Comparison of ENCODE assay signal across 8 mouse cellular contexts in genomic region chrX:12673054-12673775, GRCm38 (mm10). TPM values are rescaled to one million over a fixed set of nuclear protein-coding genes. Genes with fewer than 3 reads are reported as not detected.
A peak's percentile ranks its signal among the peaks of the same experiment; 100 is the strongest.
DNase-seq lines count a peak whose midpoint lies in the region; ATAC-seq lines count a peak whose summit lies in the region.

TSS of gene 1810030O07Rik (minus strand) at chrX:12673668.

- peak within 1 kb of the TSS; percentile 89 to 91 for H3K27ac ChIP-seq in heart, embryonic 14.5 days (replicated peaks in 1 of 2; ENCODE audit: control insufficient read depth in 1 of 2, insufficient read depth in 1 of 2, low read depth in 2 of 2, low read length in 2 of 2)
- peak within 1 kb of the TSS; percentile 91 for H3K27ac ChIP-seq in liver, embryonic 13.5 days
- peak within 1 kb of the TSS; percentile 94 for H3K27ac ChIP-seq in stomach, embryonic 16.5 days (ENCODE audit: low read length)

- peak; percentile 55 for DNase-seq in c-Kit-negative CD71-positive TER-119-positive erythroid progenitor cells, embryonic 14.5 days (ENCODE audit: low read depth, low spot score)
- peak; percentile 76 for DNase-seq in fibroblast of lung, adult 2 months (ENCODE audit: low read depth)
- DNase-seq in kidney, postnatal 14 days: peak; percentile 92
- peak; percentile 80 for DNase-seq in liver, embryonic 13.5 days
- peak; percentile 68 for DNase-seq in neural tube, embryonic 10.5 days (ENCODE audit: extremely low spot score, low spot score)

- H3K4me3 ChIP-seq in heart, embryonic 14.5 days (ENCODE audit: control insufficient read depth in 1 of 2, insufficient read depth in 1 of 2, low read depth in 1 of 2, low read length in 2 of 2): peak within 1 kb of the TSS; percentile 69 to 96
- H3K4me3 ChIP-seq in liver, embryonic 13.5 days (replicated peaks): peak within 1 kb of the TSS; percentile 77
- peak within 1 kb of the TSS; percentile 72 for H3K4me3 ChIP-seq in stomach, embryonic 16.5 days (replicated peaks; ENCODE audit: low read length)

- H3K4me1 ChIP-seq in heart, embryonic 14.5 days (ENCODE audit: control insufficient read depth in 2 of 2, insufficient read depth in 2 of 2, low read length in 2 of 2): no peaks in the 10 kb centered on the region; a peak in 2 of 4 replicates
- H3K4me1 ChIP-seq in liver, embryonic 13.5 days (replicated peaks): peaks cover 10% of the 10 kb centered on the region
- H3K4me1 ChIP-seq in stomach, embryonic 16.5 days (ENCODE audit: control insufficient read depth, insufficient read depth, low read length): no peaks in the 10 kb centered on the region

- WGBS in heart, embryonic 14.5 days: 6% methylated on average over 42 of the region's 42 CpGs
- WGBS in liver, embryonic 13.5 days (ENCODE audit: insufficient replicate concordance): 8% methylated on average over 42 of the region's 42 CpGs
- 9% methylated on average over 42 of the region's 42 CpGs for WGBS in stomach, embryonic 16.5 days

- no peaks in the 10 kb centered on the region for H3K9me3 ChIP-seq in heart, embryonic 14.5 days (ENCODE audit: control insufficient read depth, low read length)
- no peaks in the 10 kb centered on the region for H3K9me3 ChIP-seq in liver, embryonic 13.5 days (replicated peaks)
- H3K9me3 ChIP-seq in stomach, embryonic 16.5 days (replicated peaks; ENCODE audit: control insufficient read depth, low read length): no peaks in the 10 kb centered on the region

- peak; percentile 98 for ATAC-seq in CD4-positive, CD25-positive, alpha-beta regulatory T cell, adult 4 months
- peak; percentile 98 for ATAC-seq in heart, embryonic 14.5 days (ENCODE audit: insufficient number of reproducible peaks, insufficient read depth, low FRiP score, low read depth)
- peak; percentile 100 for ATAC-seq in liver, embryonic 13.5 days (ENCODE audit: low read depth)
- ATAC-seq in stomach, embryonic 16.5 days (ENCODE audit: insufficient read depth, low FRiP score): peak; percentile 100

- peak within 1 kb of the TSS; percentile 84 for H3K9ac ChIP-seq in heart, embryonic 14.5 days (ENCODE audit: low read length)
- H3K9ac ChIP-seq in liver, embryonic 13.5 days: peak within 1 kb of the TSS; percentile 80
- peak within 1 kb of the TSS; percentile 77 for H3K9ac ChIP-seq in stomach, embryonic 16.5 days (ENCODE audit: low read length)

- H3K4me2 ChIP-seq in heart, embryonic 14.5 days (ENCODE audit: low read length): peak within 1 kb of the TSS; percentile 61
- H3K4me2 ChIP-seq in liver, embryonic 13.5 days: peak within 1 kb of the TSS; percentile 71
- H3K4me2 ChIP-seq in stomach, embryonic 16.5 days (ENCODE audit: low read depth, low read length): peak within 1 kb of the TSS; percentile 56

- no peaks in the 10 kb centered on the region for H3K27me3 ChIP-seq in heart, embryonic 14.5 days (ENCODE audit: control insufficient read depth, insufficient read depth, low read length)
- no peaks in the 10 kb centered on the region for H3K27me3 ChIP-seq in liver, embryonic 13.5 days
- no peaks in the 10 kb centered on the region; the same call in 1 of the 2 replicates for H3K27me3 ChIP-seq in stomach, embryonic 16.5 days (ENCODE audit: control insufficient read depth, insufficient read depth, low read length)

- H3K36me3 ChIP-seq in heart, embryonic 14.5 days (ENCODE audit: control insufficient read depth, insufficient read depth, low read length): peaks cover 15% of the 10 kb centered on the region; the same call in 1 of the 2 replicates
- peaks cover 10% of the 10 kb centered on the region; the same call in 1 of the 2 replicates for H3K36me3 ChIP-seq in liver, embryonic 13.5 days
- no peaks in the 10 kb centered on the region for H3K36me3 ChIP-seq in stomach, embryonic 16.5 days (ENCODE audit: control insufficient read depth, insufficient read depth, low read length)

RNA-seq across cellular contexts. Expression of gene 1810030O07Rik, which starts in this region (rescaled TPM):
- 10 to 100 TPM; 60.0 to 69.0 TPM for polyA plus RNA-seq in CD4-positive, CD25-positive, alpha-beta regulatory T cell, adult 4 months (2017; shearing (Covaris generic))
- polyA plus RNA-seq in heart, embryonic 14.5 days (2014; fragmentation: Nextera tagmentation; extraction: Ambion mirVana): 25.6 and 29.9 TPM in 2 replicates
- 15.0 and 17.1 TPM in 2 replicates for polyA plus RNA-seq in liver, embryonic 13.5 days (2015; fragmentation: Nextera tagmentation; extraction: Ambion mirVana)
- 32.6 and 33.9 TPM in 2 replicates for polyA plus RNA-seq in stomach, embryonic 16.5 days (2015; fragmentation: Nextera tagmentation; extraction: Ambion mirVana)

Comparison
In these comparisons a context has a peak if more than half of its experiments do, and no peak if none do; other contexts are left out.
1. Peak in every context shown above with its lines: DNase-seq, ATAC-seq, H3K4me3 ChIP-seq and H3K27ac ChIP-seq.